Mouse (Mus musculus): ENCODE data around the gene Kpna1. TPM values are rescaled to one million over a fixed set of nuclear protein-coding genes. Genes with fewer than 3 reads are reported as not detected.
A peak's percentile ranks its signal among the peaks of the same experiment; 100 is the strongest.

The Kpna1 gene
- polyA plus RNA-seq, 1 experiment = 130 TPM

GRCm38 (mm10) chr16:36040640-36041624 lies 62.4 kb downstream of the Kpna1 start, which contains the start of gene Wdr5b:
Gene Wdr5b, plus strand, starts transcription at chr16:36041190.
- WGBS = 2% methylated on average over 39 of the region's 39 CpGs
- TF ChIP-seq CTCF (IDR thresholded peaks at IDR 0.05; ENCODE audit: insufficient read depth, low read depth, low read length) = no peak
- peak; percentile 32; the same call in 1 of the 2 replicates for TF ChIP-seq POLR2A (IDR thresholded peaks at IDR 0.05; ENCODE audit: insufficient read depth, low read depth, low read length)
- Histone ChIP-seq H3K27ac (ENCODE audit: insufficient read depth, low read depth, low read length) (peak within 1 kb of the TSS; percentile 78), H3K4me3 (ENCODE audit: insufficient read depth, low read depth, low read length) (peak within 1 kb of the TSS; percentile 62), H3K4me1 (ENCODE audit: control insufficient read depth, insufficient read depth, low read length) (no peaks in the 10 kb centered on the region)

- Histone ChIP-seq H3K27ac (ENCODE audit: insufficient read depth, low read depth, low read length) (peak overlapping the region; percentile 78), H3K4me3 (ENCODE audit: insufficient read depth, low read depth, low read length) (peak overlapping the region; percentile 62), H3K4me1 (ENCODE audit: control insufficient read depth, insufficient read depth, low read length) (no peaks in the 10 kb centered on the region)
- TF ChIP-seq CTCF (IDR thresholded peaks at IDR 0.05; ENCODE audit: insufficient read depth, low read depth, low read length) (no peak), POLR2A (IDR thresholded peaks at IDR 0.05; ENCODE audit: insufficient read depth, low read depth, low read length) (no peak)
- 20% methylated on average over 11 of the region's 11 CpGs for WGBS
Measured at GRCm38 (mm10) chr16:36041625-36042020, 63.1 kb downstream of the Kpna1 start.

DNA sequence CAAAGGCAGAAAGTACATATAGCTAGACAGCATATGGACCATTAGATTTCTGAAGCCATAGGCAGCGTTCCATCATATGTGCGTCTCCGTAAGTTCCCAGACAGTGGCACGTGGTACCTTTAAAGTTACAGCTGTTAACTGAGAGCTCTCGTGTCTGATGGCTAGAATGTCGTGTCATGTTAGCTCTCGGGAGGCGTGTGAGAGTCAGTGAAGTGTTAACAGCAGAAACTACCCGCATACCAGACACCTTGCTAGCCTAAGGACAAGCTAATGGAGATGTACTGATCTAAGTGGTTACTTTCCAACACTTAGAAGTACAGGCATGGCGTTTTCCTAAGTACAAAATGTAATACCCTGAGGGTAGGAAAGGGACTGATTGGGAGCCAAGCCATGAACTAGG lies 64.5 kb downstream of the Kpna1 start:
- WGBS = 88% methylated on average over 10 of the region's 10 CpGs
- Histone ChIP-seq H3K27ac (ENCODE audit: insufficient read depth, low read depth, low read length) (no peak overlapping the region), H3K4me3 (ENCODE audit: insufficient read depth, low read depth, low read length) (no peak overlapping the region), H3K4me1 (ENCODE audit: control insufficient read depth, insufficient read depth, low read length) (no peaks in the 10 kb centered on the region)
- TF ChIP-seq CTCF (IDR thresholded peaks at IDR 0.05; ENCODE audit: insufficient read depth, low read depth, low read length) = no peak
- no peak for TF ChIP-seq POLR2A (IDR thresholded peaks at IDR 0.05; ENCODE audit: insufficient read depth, low read depth, low read length)

GRCm38 (mm10) chr16:36043964-36044363 lies 65.4 kb downstream of the Kpna1 start:
- Histone ChIP-seq H3K4me1 (ENCODE audit: control insufficient read depth, insufficient read depth, low read length) (no peaks in the 10 kb centered on the region), H3K27ac (ENCODE audit: insufficient read depth, low read depth, low read length) (no peak overlapping the region), H3K4me3 (ENCODE audit: insufficient read depth, low read depth, low read length) (no peak overlapping the region)
- no peak for TF ChIP-seq POLR2A (IDR thresholded peaks at IDR 0.05; ENCODE audit: insufficient read depth, low read depth, low read length)
- 83% methylated on average over 4 of the region's 4 CpGs for WGBS

GRCm38 (mm10) chr16:36047538-36047937 lies 69.0 kb downstream of the Kpna1 start:
- H3K4me1 ChIP-seq (ENCODE audit: control insufficient read depth, insufficient read depth, low read length) = no peaks in the 10 kb centered on the region
- TF ChIP-seq POLR2A (IDR thresholded peaks at IDR 0.05; ENCODE audit: insufficient read depth, low read depth, low read length) = no peak
- H3K27ac ChIP-seq (ENCODE audit: insufficient read depth, low read depth, low read length) = no peak overlapping the region
- H3K4me3 ChIP-seq (ENCODE audit: insufficient read depth, low read depth, low read length) = no peak overlapping the region
- 87% methylated on average over 4 of the region's 4 CpGs for WGBS

- H3K27ac ChIP-seq (ENCODE audit: insufficient read depth, low read depth, low read length) = no peak overlapping the region
- no peak overlapping the region for H3K4me3 ChIP-seq (ENCODE audit: insufficient read depth, low read depth, low read length)
- no peaks in the 10 kb centered on the region for H3K4me1 ChIP-seq (ENCODE audit: control insufficient read depth, insufficient read depth, low read length)
- WGBS = 89% methylated on average over 6 of the region's 6 CpGs
- TF ChIP-seq CTCF (IDR thresholded peaks at IDR 0.05; ENCODE audit: insufficient read depth, low read depth, low read length) (no peak), POLR2A (IDR thresholded peaks at IDR 0.05; ENCODE audit: insufficient read depth, low read depth, low read length) (no peak)
Measured at GRCm38 (mm10) chr16:36051491-36051890, 72.9 kb downstream of the Kpna1 start.

GRCm38 (mm10) chr16:36053524-36054275 lies 75.2 kb downstream of the Kpna1 start:
- Histone ChIP-seq H3K4me1 (ENCODE audit: control insufficient read depth, insufficient read depth, low read length) (no peaks in the 10 kb centered on the region), H3K27ac (ENCODE audit: insufficient read depth, low read depth, low read length) (no peak overlapping the region), H3K4me3 (ENCODE audit: insufficient read depth, low read depth, low read length) (no peak overlapping the region)
- no peak for TF ChIP-seq POLR2A (IDR thresholded peaks at IDR 0.05; ENCODE audit: insufficient read depth, low read depth, low read length)
- TF ChIP-seq CTCF (IDR thresholded peaks at IDR 0.05; ENCODE audit: insufficient read depth, low read depth, low read length) = no peak
- WGBS = 89% methylated on average over 6 of the region's 6 CpGs

GRCm38 (mm10) chr16:36054920-36055319 lies 76.4 kb downstream of the Kpna1 start:
- Histone ChIP-seq H3K4me1 (ENCODE audit: control insufficient read depth, insufficient read depth, low read length) (no peaks in the 10 kb centered on the region), H3K4me3 (ENCODE audit: insufficient read depth, low read depth, low read length) (no peak overlapping the region), H3K27ac (ENCODE audit: insufficient read depth, low read depth, low read length) (no peak overlapping the region)
- 97% methylated on average over 8 of the region's 8 CpGs for WGBS
- TF ChIP-seq CTCF (IDR thresholded peaks at IDR 0.05; ENCODE audit: insufficient read depth, low read depth, low read length) = no peak
- TF ChIP-seq POLR2A (IDR thresholded peaks at IDR 0.05; ENCODE audit: insufficient read depth, low read depth, low read length) = no peak

DNA sequence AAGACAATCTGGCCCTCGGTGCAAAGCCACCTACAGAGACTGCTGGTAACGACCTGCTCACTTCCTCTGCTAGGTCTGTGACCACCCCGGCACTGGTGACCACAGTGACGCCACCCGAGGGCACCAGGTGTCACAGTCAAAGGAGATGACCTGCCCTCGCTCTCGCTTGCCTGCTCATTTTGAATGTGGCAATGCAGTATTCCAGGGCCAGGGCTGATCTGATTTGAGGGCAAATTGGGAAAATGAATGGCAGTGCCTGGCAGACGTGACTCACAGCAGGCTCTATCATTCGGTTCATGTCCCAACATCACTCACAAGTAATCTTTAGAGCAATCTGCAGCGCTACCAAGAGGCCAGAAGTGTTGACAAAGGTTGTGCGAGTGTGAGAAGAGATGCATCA lies 77.9 kb downstream of the Kpna1 start:
- 90% methylated on average over 11 of the region's 11 CpGs for whole genome bisulfite sequencing
- H3K27ac ChIP-seq (ENCODE audit: insufficient read depth, low read depth, low read length) = no peak overlapping the region
- no peaks in the 10 kb centered on the region for H3K4me1 ChIP-seq (ENCODE audit: control insufficient read depth, insufficient read depth, low read length)
- no peak for TF ChIP-seq POLR2A (IDR thresholded peaks at IDR 0.05; ENCODE audit: insufficient read depth, low read depth, low read length)
- TF ChIP-seq CTCF (IDR thresholded peaks at IDR 0.05; ENCODE audit: insufficient read depth, low read depth, low read length) = no peak
- no peak overlapping the region for H3K4me3 ChIP-seq (ENCODE audit: insufficient read depth, low read depth, low read length)
